Mouse (Mus musculus): ENCODE data around the gene Slc23a4. TPM values are rescaled to one million over a fixed set of nuclear protein-coding genes. Genes with fewer than 3 reads are reported as not detected.

Slc23a4 gene
- total RNA-seq, 2 experiments from 2014 or later = 1.1 to 1.7 TPM

Other genes starting within 250 kb of the Slc23a4 start
- gene Agbl3, start 208.0 kb downstream of the Slc23a4 start, total RNA-seq (2021) = 10 to 100 TPM; 13.5 to 15.7 TPM
- gene Tmem140, start 125.3 kb downstream of the Slc23a4 start, total RNA-seq (2021) = 1 to 10 TPM; 3.5 to 4.6 TPM
- 1 to 10 TPM; 4.1 to 5.6 TPM for gene Cyren, start 110.3 kb downstream of the Slc23a4 start, total RNA-seq (2021)
- 10 to 100 TPM; 30.2 to 33.2 TPM for gene Wdr91, start 77.5 kb downstream of the Slc23a4 start, total RNA-seq (2021)
- not detected for gene Stra8, start 68.2 kb downstream of the Slc23a4 start, total RNA-seq (2021)
- gene Cnot4, start 145.3 kb upstream of the Slc23a4 start, total RNA-seq (2021) = 10 to 100 TPM; 41.9 to 48.9 TPM
- gene Nup205, start 189.0 kb upstream of the Slc23a4 start, total RNA-seq (2021) = 10 to 100 TPM; 24.4 to 25.1 TPM